20 mouse cellular contexts compared by ENCODE assay signal in the genomic region with DNA sequence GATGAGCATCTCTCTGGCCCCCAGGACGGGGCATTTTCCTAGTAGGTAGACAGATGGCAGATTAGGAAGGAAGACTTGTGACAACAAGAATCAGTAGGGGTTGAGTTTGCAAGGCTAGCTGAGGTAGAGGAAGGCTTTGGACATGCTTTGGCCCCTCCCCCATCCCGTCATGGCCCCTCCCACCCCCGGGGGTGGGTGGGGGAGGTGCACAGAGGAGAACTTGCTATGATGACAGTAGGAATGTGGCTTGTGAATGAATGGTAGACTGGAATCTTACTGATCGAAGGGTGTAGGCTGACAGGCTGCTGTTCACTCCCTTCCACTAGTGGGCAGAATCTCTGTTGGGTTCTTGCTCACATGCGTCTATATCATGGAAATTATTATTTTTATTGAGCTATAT.
A peak's percentile ranks its signal among the peaks of the same experiment; 100 is the strongest.
DNase-seq lines count a peak whose midpoint lies in the region; ATAC-seq and TF ChIP-seq lines count a peak whose summit lies in the region.
"Had no signal": no experiment of that assay in that cellular context is flagged by ENCODE, and none has a peak within 500 bp of the region (broad histone marks: within the 10 kb centered on the region; RNA-seq: fewer than 3 reads in every experiment).

No protein-coding gene starts in this region.

- no peak overlapping the region for H3K4me3 ChIP-seq in heart, embryonic 12.5 days
- no peak overlapping the region for H3K4me3 ChIP-seq in midbrain, embryonic 13.5 days (replicated peaks)
- H3K4me3 ChIP-seq in midbrain, embryonic 11.5 days (ENCODE audit: low read depth, low read length) = no peak overlapping the region
- H3K4me3 ChIP-seq in ES-E14 (ENCODE audit: insufficient read depth in 1 of 2, low read depth in 1 of 2, low read length in 2 of 2, poor library complexity in 1 of 2, severe bottlenecking in 1 of 2) = no peak overlapping the region
- H3K4me3 ChIP-seq: embryonic facial prominence, embryonic 10.5 days; erythroblast, embryonic 14.5 days; forebrain, embryonic 10.5 days; heart, adult 2 months; hindbrain, embryonic 10.5 days; hindbrain, embryonic 15.5 days had no signal

- no peaks in the 10 kb centered on the region for H3K4me1 ChIP-seq in heart, embryonic 12.5 days (replicated peaks)
- no peaks in the 10 kb centered on the region for H3K4me1 ChIP-seq in midbrain, embryonic 13.5 days (replicated peaks)
- no peaks in the 10 kb centered on the region for H3K4me1 ChIP-seq in midbrain, embryonic 11.5 days (ENCODE audit: control insufficient read depth, insufficient read depth, low read length)
- H3K4me1 ChIP-seq in ES-E14 (ENCODE audit: control insufficient read depth in 2 of 2, insufficient read depth in 2 of 2, low read length in 2 of 2, poor library complexity in 1 of 2) = peaks cover 0 to 6% of the 10 kb centered on the region in 2 experiments; a peak in 1 of 4 replicates
- H3K4me1 ChIP-seq: embryonic facial prominence, embryonic 10.5 days; forebrain, embryonic 10.5 days; hindbrain, embryonic 15.5 days had no signal

- in situ Hi-C loops in ES-E14 (cut with MboI; ENCODE audit: low sequenced_read_pairs in 2 of 2, unreplicated experiment in 2 of 2) = no loop called here

- WGBS in heart, embryonic 12.5 days = 49% methylated on average over 5 of the region's 5 CpGs
- 66% methylated on average over 5 of the region's 5 CpGs for WGBS in midbrain, embryonic 13.5 days
- WGBS in midbrain, embryonic 11.5 days = 63% methylated on average over 5 of the region's 5 CpGs

- no peak overlapping the region for H3K27ac ChIP-seq in heart, embryonic 12.5 days (ENCODE audit: poor library complexity, severe bottlenecking)
- no peak overlapping the region for H3K27ac ChIP-seq in midbrain, embryonic 13.5 days
- H3K27ac ChIP-seq in midbrain, embryonic 11.5 days (ENCODE audit: low read depth, low read length) = no peak overlapping the region
- H3K27ac ChIP-seq in ES-E14 (ENCODE audit: insufficient read depth, low read depth, low read length, poor library complexity, severe bottlenecking) = no peak overlapping the region
- H3K27ac ChIP-seq: embryonic facial prominence, embryonic 10.5 days; forebrain, embryonic 10.5 days; heart, adult 2 months; hindbrain, embryonic 10.5 days; hindbrain, embryonic 15.5 days had no signal

- no peak for ATAC-seq in heart, embryonic 12.5 days (ENCODE audit: insufficient number of reproducible peaks, low FRiP score)
- ATAC-seq in midbrain, embryonic 13.5 days = 0 out of 2 replicates have a peak, but pooled peaks have one; percentile 40
- no peak for ATAC-seq in midbrain, embryonic 11.5 days (ENCODE audit: low FRiP score)
- ATAC-seq: CD4-positive, CD25-positive, alpha-beta regulatory T cell, adult 4 months; intestine, embryonic 16.5 days had no signal

- H3K9ac ChIP-seq in heart, embryonic 12.5 days = no peak overlapping the region
- no peak overlapping the region for H3K9ac ChIP-seq in midbrain, embryonic 13.5 days (replicated peaks)
- no peak overlapping the region for H3K9ac ChIP-seq in midbrain, embryonic 11.5 days (ENCODE audit: low read length)
- no peak overlapping the region for H3K9ac ChIP-seq in ES-E14 (ENCODE audit: insufficient read depth, low read depth, low read length, poor library complexity, severe bottlenecking)
- H3K9ac ChIP-seq: hindbrain, embryonic 15.5 days had no signal

- H3K36me3 ChIP-seq in heart, embryonic 12.5 days = no peaks in the 10 kb centered on the region
- H3K36me3 ChIP-seq in midbrain, embryonic 13.5 days = no peaks in the 10 kb centered on the region
- H3K36me3 ChIP-seq in midbrain, embryonic 11.5 days (ENCODE audit: control insufficient read depth, insufficient read depth, low read length) = no peaks in the 10 kb centered on the region
- no peaks in the 10 kb centered on the region for H3K36me3 ChIP-seq in ES-E14 (ENCODE audit: control insufficient read depth, insufficient read depth, low read length, poor library complexity, severe bottlenecking)
- H3K36me3 ChIP-seq: embryonic facial prominence, embryonic 10.5 days; forebrain, embryonic 10.5 days; hindbrain, embryonic 10.5 days; hindbrain, embryonic 15.5 days had no signal

- H3K4me2 ChIP-seq in heart, embryonic 12.5 days = no peak overlapping the region
- no peak overlapping the region for H3K4me2 ChIP-seq in midbrain, embryonic 13.5 days (replicated peaks)
- H3K4me2 ChIP-seq in midbrain, embryonic 11.5 days = no peak overlapping the region
- H3K4me2 ChIP-seq: heart, embryonic 11.5 days; hindbrain, embryonic 15.5 days had no signal

- H3K27me3 ChIP-seq in heart, embryonic 12.5 days (replicated peaks) = no peaks in the 10 kb centered on the region
- H3K27me3 ChIP-seq in midbrain, embryonic 13.5 days = no peaks in the 10 kb centered on the region
- H3K27me3 ChIP-seq in midbrain, embryonic 11.5 days (ENCODE audit: control insufficient read depth, insufficient read depth, low read length) = no peaks in the 10 kb centered on the region
- H3K27me3 ChIP-seq: hindbrain, embryonic 15.5 days had no signal

- 0 out of 2 replicates have a peak, but pooled peaks cover 3% of the 10 kb centered on the region for H3K9me3 ChIP-seq in heart, embryonic 12.5 days (replicated peaks)
- H3K9me3 ChIP-seq in midbrain, embryonic 13.5 days = no peaks in the 10 kb centered on the region
- H3K9me3 ChIP-seq in midbrain, embryonic 11.5 days (ENCODE audit: control insufficient read depth, low read length) = no peaks in the 10 kb centered on the region
- H3K9me3 ChIP-seq in ES-E14 (ENCODE audit: control insufficient read depth, insufficient read depth, low read depth, low read length) = no peaks in the 10 kb centered on the region
- H3K9me3 ChIP-seq: embryonic facial prominence, embryonic 10.5 days; forebrain, embryonic 10.5 days; hindbrain, embryonic 10.5 days; hindbrain, embryonic 15.5 days had no signal

- DNase-seq in heart, adult 11 months = peak; percentile 76
- DNase-seq in midbrain, embryonic 11.5 days (ENCODE audit: low spot score, missing footprints) = no peak
- DNase-seq in ES-E14 (ENCODE audit: low read depth, low spot score) = peak; percentile 29
- no peak for DNase-seq in right cerebral cortex, postnatal 36 days (ENCODE audit: low spot score in 2 of 2)
- DNase-seq in gastrocnemius, postnatal 10 days = no peak
- DNase-seq: adrenal gland, postnatal 10 days; cerebellum, adult 11-12 months; cerebellum, adult 9-11 months; heart, adult 2 months; kidney, adult 2 months had no signal

TF ChIP-seq in ES-E14, 5 proteins besides CTCF, POLR2A, EP300 and RAD21:
- TF ChIP-seq CHD2 (IDR thresholded peaks at IDR 0.05; ENCODE audit: low read depth, low read length) = no peak
- no peak for TF ChIP-seq MAFK (IDR thresholded peaks at IDR 0.05; ENCODE audit: insufficient read depth, low read depth, low read length)
- no peak for TF ChIP-seq HCFC1 (IDR thresholded peaks at IDR 0.05; ENCODE audit: borderline replicate concordance, insufficient read depth, low read length)
- no peak for TF ChIP-seq ZC3H11A (IDR thresholded peaks at IDR 0.05; ENCODE audit: borderline replicate concordance, low read depth, low read length)
- TF ChIP-seq ZNF384 (IDR thresholded peaks at IDR 0.05; ENCODE audit: low read depth, low read length) = no peak

Comparison
In these comparisons a context has a peak if more than half of its experiments do, and no peak if none do; other contexts are left out.
1. DNase-seq: peak in heart, adult 11 months (single experiment) and ES-E14 (single experiment); none in midbrain, embryonic 11.5 days (single experiment), right cerebral cortex, postnatal 36 days (0 of 2) and gastrocnemius, postnatal 10 days (single experiment).